Mouse (Mus musculus): ENCODE measurements around the gene Hapln1. TPM values are rescaled to one million over a fixed set of nuclear protein-coding genes. Genes with fewer than 3 reads are reported as not detected.

The Hapln1 gene
- polyA plus RNA-seq, 1 experiment from 2014 or later = 4.5 TPM

DNA sequence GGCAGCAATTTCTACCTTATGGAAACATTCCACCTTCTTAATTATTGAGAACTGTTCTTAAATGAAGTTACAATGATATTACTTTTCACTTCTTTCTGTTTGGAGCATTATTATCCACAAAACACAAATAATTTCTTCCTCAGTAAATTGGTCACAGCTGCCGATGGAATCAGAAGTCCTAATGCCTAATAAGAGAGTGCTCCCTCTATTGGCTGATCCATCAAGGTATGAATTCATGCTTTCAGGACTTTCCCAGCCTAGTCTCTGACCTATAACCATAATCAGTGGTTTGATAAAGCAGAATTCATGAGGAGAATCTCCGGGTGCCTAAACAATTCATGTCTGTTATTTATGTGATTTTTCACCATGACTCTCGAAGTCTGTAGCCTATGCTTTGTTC lies 79.5 kb downstream of the Hapln1 start:
- H3K4me2 ChIP-seq (ENCODE audit: low read length) = no peak overlapping the region
- H3K27me3 ChIP-seq (replicated peaks; ENCODE audit: control insufficient read depth, insufficient read depth, low read length) = no peaks in the 10 kb centered on the region
- H3K36me3 ChIP-seq (ENCODE audit: control insufficient read depth, insufficient read depth, low read length) = no peaks in the 10 kb centered on the region
- H3K9ac ChIP-seq (ENCODE audit: low read length) = no peak overlapping the region
- no peak overlapping the region for H3K27ac ChIP-seq (ENCODE audit: low read depth)
- no peak for DNase-seq (ENCODE audit: low spot score)
- H3K4me3 ChIP-seq (ENCODE audit: low read depth, low read length) = no peak overlapping the region
- H3K9me3 ChIP-seq (ENCODE audit: control insufficient read depth, low read length) = no peaks in the 10 kb centered on the region
- WGBS = 85% methylated on average over 3 of the region's 3 CpGs
- no peak for ATAC-seq (replicated peaks; ENCODE audit: low FRiP score, low TSS enrichment, low read depth)
- H3K4me1 ChIP-seq (replicated peaks; ENCODE audit: control insufficient read depth, insufficient read depth, low read length) = no peaks in the 10 kb centered on the region

DNA sequence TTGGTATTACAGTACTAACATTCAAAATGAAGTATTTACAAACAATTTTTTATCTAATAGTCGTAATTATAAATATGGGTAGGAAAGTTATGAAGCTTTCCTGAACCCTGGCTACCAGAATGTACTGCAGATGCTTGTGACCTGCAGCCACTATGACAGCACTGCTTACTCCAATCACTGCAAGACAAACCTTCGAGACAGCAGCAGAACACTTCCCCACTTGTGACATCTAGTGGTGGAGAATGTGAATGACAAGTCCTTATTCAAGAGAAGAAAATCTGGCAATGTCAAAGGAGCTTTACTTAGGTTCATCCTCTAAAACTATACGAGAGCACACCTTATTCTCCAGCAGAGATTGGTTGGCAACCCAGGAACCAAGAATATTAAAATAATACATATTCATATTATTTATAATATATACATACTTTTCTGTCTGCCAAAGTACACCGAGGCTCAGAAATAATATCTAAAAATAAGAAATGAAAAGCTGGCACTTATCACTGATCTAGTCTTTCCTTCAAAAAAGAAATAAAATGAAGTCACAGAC lies 94.6 kb downstream of the Hapln1 start:
- WGBS = 32% methylated on average over 4 of the region's 4 CpGs
- H3K36me3 ChIP-seq (ENCODE audit: control insufficient read depth, insufficient read depth, low read length) = no peaks in the 10 kb centered on the region
- no peaks in the 10 kb centered on the region for H3K4me1 ChIP-seq (replicated peaks; ENCODE audit: control insufficient read depth, insufficient read depth, low read length)
- no peak overlapping the region for H3K4me3 ChIP-seq (ENCODE audit: low read depth, low read length)
- DNase-seq (ENCODE audit: low spot score) = peak; percentile 53
- no peak overlapping the region for H3K4me2 ChIP-seq (ENCODE audit: low read length)
- H3K27ac ChIP-seq (ENCODE audit: low read depth) = no peak overlapping the region
- no peaks in the 10 kb centered on the region for H3K9me3 ChIP-seq (ENCODE audit: control insufficient read depth, low read length)
- ATAC-seq (replicated peaks; ENCODE audit: low FRiP score, low TSS enrichment, low read depth) = 0 out of 2 replicates have a peak, but pooled peaks have one; percentile 53
- no peaks in the 10 kb centered on the region for H3K27me3 ChIP-seq (replicated peaks; ENCODE audit: control insufficient read depth, insufficient read depth, low read length)
- no peak overlapping the region for H3K9ac ChIP-seq (ENCODE audit: low read length)

DNA sequence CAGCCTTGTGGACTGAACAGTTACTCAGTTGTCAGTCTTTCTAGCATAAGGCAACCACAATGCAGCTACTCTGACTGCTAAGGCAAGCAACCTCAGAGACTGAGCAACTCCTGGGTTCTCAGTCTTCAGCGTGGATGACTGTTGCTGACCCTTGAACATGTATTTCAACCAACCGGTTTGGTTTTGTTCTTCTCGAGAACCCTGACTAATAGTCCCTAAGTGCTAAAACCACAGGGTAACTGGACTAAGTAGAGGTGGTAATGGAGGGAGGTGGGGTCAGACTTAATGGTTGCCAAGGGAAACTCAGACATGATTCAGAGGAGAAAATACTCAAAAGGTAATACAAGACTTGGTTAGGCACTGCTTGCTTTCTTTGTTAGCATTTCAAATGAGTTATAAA lies 97.4 kb downstream of the Hapln1 start:
- no peak for ATAC-seq (replicated peaks; ENCODE audit: low FRiP score, low TSS enrichment, low read depth)
- Histone ChIP-seq H3K36me3 (ENCODE audit: control insufficient read depth, insufficient read depth, low read length) (no peaks in the 10 kb centered on the region), H3K9ac (ENCODE audit: low read length) (no peak overlapping the region), H3K27ac (ENCODE audit: low read depth) (no peak overlapping the region), H3K4me1 (replicated peaks; ENCODE audit: control insufficient read depth, insufficient read depth, low read length) (no peaks in the 10 kb centered on the region), H3K9me3 (ENCODE audit: control insufficient read depth, low read length) (no peaks in the 10 kb centered on the region), H3K4me2 (ENCODE audit: low read length) (no peak overlapping the region), H3K27me3 (replicated peaks; ENCODE audit: control insufficient read depth, insufficient read depth, low read length) (no peaks in the 10 kb centered on the region), H3K4me3 (ENCODE audit: low read depth, low read length) (no peak overlapping the region)
- 80% methylated on average over 3 of the region's 3 CpGs for WGBS
- DNase-seq (ENCODE audit: low spot score) = no peak

DNA sequence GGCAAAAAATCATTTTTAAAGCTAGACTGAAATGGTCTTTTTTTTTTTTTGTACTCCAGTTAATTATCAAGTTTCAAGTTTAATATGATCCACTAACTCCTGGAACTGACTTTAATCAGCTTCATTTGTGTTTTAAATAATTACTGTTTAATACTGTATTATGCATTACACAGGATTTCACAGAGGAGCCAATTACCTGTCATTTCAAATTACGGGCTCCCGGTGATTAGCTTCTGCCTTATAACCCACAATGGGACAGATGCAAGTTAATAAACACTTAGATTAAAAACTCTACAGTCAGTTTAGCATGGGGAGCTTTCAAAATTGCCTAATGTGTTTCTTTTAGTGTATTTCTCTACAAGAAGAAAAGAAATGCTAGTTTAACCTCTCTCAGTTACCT lies 106.0 kb downstream of the Hapln1 start:
- no peak overlapping the region for H3K9ac ChIP-seq (ENCODE audit: low read length)
- no peak overlapping the region for H3K27ac ChIP-seq (ENCODE audit: low read depth)
- H3K4me1 ChIP-seq (replicated peaks; ENCODE audit: control insufficient read depth, insufficient read depth, low read length) = no peaks in the 10 kb centered on the region
- no peak overlapping the region for H3K4me3 ChIP-seq (ENCODE audit: low read depth, low read length)
- H3K9me3 ChIP-seq (ENCODE audit: control insufficient read depth, low read length) = no peaks in the 10 kb centered on the region
- ATAC-seq (replicated peaks; ENCODE audit: low FRiP score, low TSS enrichment, low read depth) (no peak), DNase-seq (ENCODE audit: low spot score) (no peak)
- no peak overlapping the region for H3K4me2 ChIP-seq (ENCODE audit: low read length)
- WGBS = 91% methylated on average over 2 of the region's 2 CpGs
- H3K27me3 ChIP-seq (replicated peaks; ENCODE audit: control insufficient read depth, insufficient read depth, low read length) = no peaks in the 10 kb centered on the region
- H3K36me3 ChIP-seq (ENCODE audit: control insufficient read depth, insufficient read depth, low read length) = no peaks in the 10 kb centered on the region

DNA sequence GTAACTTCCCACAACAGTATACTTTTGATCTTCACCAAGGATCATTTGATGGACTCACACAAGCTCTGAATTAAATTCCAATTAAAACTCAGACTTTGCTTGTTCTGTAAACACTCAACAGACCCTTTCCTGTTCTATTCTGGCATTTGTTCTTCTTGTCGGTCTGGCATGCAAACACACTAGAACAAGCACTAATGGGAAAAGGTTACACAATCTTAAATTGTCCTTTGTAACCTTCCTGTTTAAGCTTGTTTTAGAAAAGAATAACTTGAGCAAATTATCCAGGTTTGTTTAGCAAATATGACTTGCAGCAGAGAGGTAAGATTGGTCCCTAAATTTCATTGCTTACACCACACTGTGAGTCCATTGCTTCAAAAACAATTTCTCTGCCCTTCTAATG lies 113.2 kb downstream of the Hapln1 start:
- Histone ChIP-seq H3K9me3 (ENCODE audit: control insufficient read depth, low read length) (no peaks in the 10 kb centered on the region), H3K4me2 (ENCODE audit: low read length) (no peak overlapping the region), H3K36me3 (ENCODE audit: control insufficient read depth, insufficient read depth, low read length) (peaks cover 23% of the 10 kb centered on the region), H3K4me1 (replicated peaks; ENCODE audit: control insufficient read depth, insufficient read depth, low read length) (no peaks in the 10 kb centered on the region), H3K4me3 (ENCODE audit: low read depth, low read length) (no peak overlapping the region), H3K27ac (ENCODE audit: low read depth) (no peak overlapping the region), H3K9ac (ENCODE audit: low read length) (no peak overlapping the region), H3K27me3 (replicated peaks; ENCODE audit: control insufficient read depth, insufficient read depth, low read length) (no peaks in the 10 kb centered on the region)
- no peak for ATAC-seq (replicated peaks; ENCODE audit: low FRiP score, low TSS enrichment, low read depth)
- 46% methylated on average over 1 of the region's 1 CpGs for WGBS
- no peak for DNase-seq (ENCODE audit: low spot score)

DNA sequence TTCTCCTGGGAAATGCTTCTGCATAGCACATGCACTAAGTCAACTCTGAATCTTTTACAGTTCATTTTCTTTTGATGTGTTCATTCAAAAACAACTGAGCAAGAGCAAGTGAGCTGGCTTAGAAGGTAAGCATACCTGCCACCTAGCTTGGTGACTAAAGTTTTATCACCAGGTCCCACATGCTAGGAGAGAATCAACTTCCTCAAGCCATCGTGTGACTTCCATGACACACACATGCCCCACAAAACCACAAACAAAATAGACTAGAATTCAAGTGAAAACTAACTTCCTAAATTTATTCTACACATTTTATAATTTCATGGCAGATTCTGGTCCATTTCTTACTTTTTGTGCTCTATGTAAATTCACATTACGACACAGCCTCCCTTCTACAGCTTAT lies 113.7 kb downstream of the Hapln1 start:
- no peaks in the 10 kb centered on the region for H3K9me3 ChIP-seq (ENCODE audit: control insufficient read depth, low read length)
- no peak overlapping the region for H3K27ac ChIP-seq (ENCODE audit: low read depth)
- no peaks in the 10 kb centered on the region for H3K27me3 ChIP-seq (replicated peaks; ENCODE audit: control insufficient read depth, insufficient read depth, low read length)
- H3K4me3 ChIP-seq (ENCODE audit: low read depth, low read length) = no peak overlapping the region
- H3K4me2 ChIP-seq (ENCODE audit: low read length) = no peak overlapping the region
- H3K36me3 ChIP-seq (ENCODE audit: control insufficient read depth, insufficient read depth, low read length) = peaks cover 23% of the 10 kb centered on the region
- no peaks in the 10 kb centered on the region for H3K4me1 ChIP-seq (replicated peaks; ENCODE audit: control insufficient read depth, insufficient read depth, low read length)
- no peak for DNase-seq (ENCODE audit: low spot score)
- H3K9ac ChIP-seq (ENCODE audit: low read length) = no peak overlapping the region
- ATAC-seq (replicated peaks; ENCODE audit: low FRiP score, low TSS enrichment, low read depth) = no peak
- WGBS = 93% methylated on average over 2 of the region's 2 CpGs

DNA sequence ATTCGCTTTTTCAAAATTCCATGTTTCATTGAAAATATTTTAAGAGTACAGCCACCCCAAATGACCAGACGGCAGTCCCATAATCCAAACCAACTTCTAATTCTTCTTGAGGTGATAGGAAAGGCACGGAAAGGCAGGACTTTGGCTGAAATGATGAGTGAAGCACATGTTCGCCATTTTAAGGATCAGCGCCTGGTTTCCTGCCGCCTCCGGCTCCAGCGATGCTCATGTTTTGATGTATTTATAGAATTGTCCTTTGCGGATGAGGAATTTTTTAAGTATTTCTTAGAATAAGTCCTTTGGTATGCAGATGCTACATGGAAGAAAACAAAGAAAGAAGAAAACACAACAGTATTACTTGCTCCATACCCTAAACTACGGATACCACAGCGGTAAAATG lies 117.5 kb downstream of the Hapln1 start:
- no peak overlapping the region for H3K4me3 ChIP-seq (ENCODE audit: low read depth, low read length)
- WGBS = 97% methylated on average over 11 of the region's 11 CpGs
- H3K9ac ChIP-seq (ENCODE audit: low read length) = no peak overlapping the region
- H3K27me3 ChIP-seq (replicated peaks; ENCODE audit: control insufficient read depth, insufficient read depth, low read length) = no peaks in the 10 kb centered on the region
- H3K36me3 ChIP-seq (ENCODE audit: control insufficient read depth, insufficient read depth, low read length) = peaks cover 43% of the 10 kb centered on the region
- DNase-seq (ENCODE audit: low spot score) (no peak), ATAC-seq (replicated peaks; ENCODE audit: low FRiP score, low TSS enrichment, low read depth) (no peak)
- no peak overlapping the region for H3K4me2 ChIP-seq (ENCODE audit: low read length)
- H3K9me3 ChIP-seq (ENCODE audit: control insufficient read depth, low read length) = no peaks in the 10 kb centered on the region
- H3K4me1 ChIP-seq (replicated peaks; ENCODE audit: control insufficient read depth, insufficient read depth, low read length) = no peaks in the 10 kb centered on the region
- H3K27ac ChIP-seq (ENCODE audit: low read depth) = no peak overlapping the region

Other genes with a start within 250 kb of the Hapln1 start
- gene Vcan, start 202.7 kb downstream of the Hapln1 start, polyA plus RNA-seq (2014; fragmentation: Nextera tagmentation; extraction: Ambion mirVana) = 40.2 and 42.8 TPM in 2 replicates

All from intestine, embryonic 14.5 days (tissue).